Mouse (Mus musculus) macrophage (primary cell): Measurements from ENCODE around the gene Ifih1. TPM values are rescaled to one million over a fixed set of nuclear protein-coding genes. Genes with fewer than 3 reads are reported as not detected.

Experiments used
- H3K27ac ChIP-seq: fragments of 350-480 bp; formaldehyde crosslinking; 2 replicates; pipeline ENCODE4 v1.9.0; 2021
- H3K36me3 ChIP-seq: fragments of 350-480 bp; formaldehyde crosslinking; 2 replicates; pipeline ENCODE4 v1.9.0; 2021; ENCODE audit errors: inconsistent target
- H3K4me3 ChIP-seq: fragments of 350-480 bp; formaldehyde crosslinking; 2 replicates; pipeline ENCODE4 v1.9.0; 2021; ENCODE audit errors: inconsistent target
- H3K79me2 ChIP-seq: fragments of 350-480 bp; formaldehyde crosslinking; 2 replicates; pipeline ENCODE4 v1.9.0; 2021; ENCODE audit errors: inconsistent target
- WGBS: methylation state at CpG from one replicate; pipeline ENCODE4 v1.1.7; 2026; ENCODE audit warnings: inconsistent platforms; ENCODE audit not compliant: missing documents; 5-methylcytosine and 5-hydroxymethylcytosine counted together
- polyA plus RNA-seq: library from polyadenylated mRNA; stranded (reverse); fragments of 250-400 nt; gene quantifications from 3 replicates; pipeline ENCODE4 v1.2.4, GENCODE M21; 2018; ENCODE audit warnings: inconsistent platforms

Ifih1 gene
- polyA plus RNA-seq, 1 experiment from 2014 or later = 35.8 TPM

DNA sequence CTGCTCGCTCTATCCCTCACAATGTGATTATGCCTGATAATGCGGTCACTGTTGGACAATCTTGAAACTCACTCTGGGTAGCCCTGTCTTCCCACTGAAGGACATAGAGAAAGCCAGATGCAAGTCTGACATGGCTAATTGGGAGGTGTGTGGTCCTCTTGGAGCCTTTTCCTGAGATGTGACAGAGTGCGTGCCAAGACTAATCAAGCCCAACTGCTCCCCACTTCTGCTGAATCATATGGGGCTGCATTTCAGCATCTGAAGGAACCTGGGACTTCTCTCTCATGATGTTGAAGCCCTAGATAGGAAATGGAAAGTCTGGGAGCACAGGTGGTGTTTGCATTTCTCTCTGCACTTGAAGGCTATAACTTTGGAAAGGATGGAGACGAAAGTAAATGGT, 32.9 kb downstream of the Ifih1 start:
- Histone ChIP-seq H3K4me3 (no peak overlapping the region), H3K36me3 (peaks cover 97% of the 10 kb centered on the region), H3K79me2 (no peaks in the 10 kb centered on the region), H3K27ac (no peak overlapping the region)
- 94% methylated on average over 4 of the region's 4 CpGs for WGBS

DNA sequence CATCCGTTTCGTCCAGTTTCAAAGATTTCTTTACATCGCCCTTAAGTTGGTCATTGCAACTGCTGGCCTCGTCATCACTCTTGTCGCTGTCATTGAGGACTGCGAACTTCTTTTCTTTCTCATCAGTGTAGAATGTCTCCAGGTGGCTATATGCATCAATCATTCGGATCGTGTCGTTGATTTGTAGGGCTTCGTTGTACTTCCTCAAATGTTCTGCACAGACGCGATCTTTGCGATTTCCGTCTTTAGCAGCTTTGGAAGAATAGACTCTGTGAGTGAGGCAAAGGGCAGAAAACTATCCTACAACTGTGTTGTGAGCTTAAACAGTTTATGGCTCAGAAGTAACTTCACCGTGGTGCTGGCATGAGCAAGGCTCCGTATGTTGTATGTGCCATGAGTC, 39.9 kb downstream of the Ifih1 start:
- Histone ChIP-seq H3K4me3 (no peak overlapping the region), H3K79me2 (no peaks in the 10 kb centered on the region), H3K27ac (no peak overlapping the region), H3K36me3 (peaks cover 99% of the 10 kb centered on the region)
- 56% methylated on average over 16 of the region's 16 CpGs for WGBS

DNA sequence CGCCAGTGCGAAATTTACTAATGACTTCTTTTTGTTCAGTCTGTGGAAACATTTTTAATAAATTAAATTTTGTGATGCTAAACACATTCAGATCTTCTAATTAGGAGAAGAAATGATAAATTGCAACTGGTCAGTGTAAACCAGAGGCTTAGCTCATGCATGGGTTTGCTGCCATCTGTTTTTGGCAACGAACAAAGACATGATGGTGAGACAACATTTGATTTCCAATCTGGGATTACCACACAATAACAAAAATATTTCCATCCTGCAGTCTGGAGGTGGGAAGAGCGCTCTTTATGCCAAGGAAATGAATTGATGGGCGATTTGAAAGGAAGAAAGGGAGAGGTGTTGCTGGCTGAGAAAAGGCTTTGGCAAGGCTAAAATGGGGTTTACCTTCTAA, 42.5 kb downstream of the Ifih1 start:
- no peak overlapping the region for H3K27ac ChIP-seq
- H3K4me3 ChIP-seq = no peak overlapping the region
- 96% methylated on average over 5 of the region's 5 CpGs for whole genome bisulfite sequencing
- peaks cover 96% of the 10 kb centered on the region for H3K36me3 ChIP-seq
- no peaks in the 10 kb centered on the region for H3K79me2 ChIP-seq

DNA sequence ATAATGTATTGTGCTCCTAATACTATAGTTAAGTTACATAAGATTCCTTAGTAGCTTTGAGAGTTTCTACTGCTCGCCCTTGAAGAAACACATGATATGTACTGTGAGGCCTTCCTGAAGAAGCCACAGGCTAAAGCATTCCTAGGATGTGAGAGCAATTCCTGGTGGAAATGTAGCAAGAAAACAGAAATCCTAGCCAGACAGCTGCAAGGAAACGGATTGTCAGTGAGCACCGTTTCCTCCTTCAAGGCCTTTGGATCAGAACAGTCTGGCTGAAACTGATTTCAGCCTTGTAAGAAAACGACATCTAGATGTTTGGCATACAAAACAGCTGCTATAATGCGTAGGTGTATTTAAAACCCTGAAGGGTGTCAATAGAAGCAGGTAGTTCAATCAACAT, 49.5 kb downstream of the Ifih1 start:
- H3K4me3 ChIP-seq = no peak overlapping the region
- H3K79me2 ChIP-seq = no peaks in the 10 kb centered on the region
- 96% methylated on average over 5 of the region's 5 CpGs for WGBS

DNA sequence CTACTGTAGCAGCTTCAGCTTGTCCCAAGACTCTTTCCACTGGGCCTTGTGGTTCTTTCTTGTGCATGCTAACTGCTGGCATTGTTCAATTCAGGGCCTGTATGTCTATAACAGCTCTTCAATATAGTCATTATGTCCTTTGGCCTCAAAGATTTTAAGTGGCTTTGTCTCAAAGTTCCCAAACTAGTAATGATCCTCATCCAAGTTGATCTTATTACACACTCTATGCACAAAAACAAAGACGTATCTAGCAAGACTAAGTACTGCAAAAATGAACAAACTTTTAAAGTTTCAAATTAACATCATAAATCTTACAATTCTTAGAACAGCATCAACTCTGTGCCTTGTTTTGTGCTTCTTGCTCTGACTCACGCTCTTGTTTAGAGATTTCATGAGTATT, 51.6 kb downstream of the Ifih1 start:
- H3K79me2 ChIP-seq = no peaks in the 10 kb centered on the region
- peaks cover 47% of the 10 kb centered on the region for H3K36me3 ChIP-seq
- H3K4me3 ChIP-seq = no peak overlapping the region
- no peak overlapping the region for H3K27ac ChIP-seq
- 90% methylated on average over 2 of the region's 2 CpGs for WGBS

More for the DNA sequence above, 49.5 kb downstream of the Ifih1 start:
- Histone ChIP-seq H3K27ac (no peak overlapping the region), H3K36me3 (peaks cover 65% of the 10 kb centered on the region)

DNA sequence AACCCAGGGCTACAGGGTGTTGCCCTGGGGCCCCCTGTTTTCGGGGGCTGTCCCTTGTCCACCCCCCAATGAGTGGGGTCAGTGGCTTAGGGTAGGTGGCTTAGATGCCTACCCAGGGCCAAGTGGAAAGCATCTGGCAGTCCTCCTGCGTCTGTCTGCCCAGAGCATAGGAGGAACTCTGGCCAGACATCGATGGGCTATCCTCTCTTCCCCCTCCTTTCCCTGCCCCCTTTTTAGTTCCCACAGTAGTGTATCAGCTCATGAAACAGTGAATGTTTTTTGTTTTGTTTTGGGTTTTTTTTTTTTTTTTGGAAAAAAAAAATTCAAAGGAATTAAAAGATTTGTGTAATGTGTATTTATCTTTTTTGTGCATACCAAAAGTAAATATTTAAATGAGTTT, 54.5 kb downstream of the Ifih1 start:
- H3K4me3 ChIP-seq = no peak overlapping the region
- no peaks in the 10 kb centered on the region for H3K79me2 ChIP-seq
- no peak overlapping the region for H3K27ac ChIP-seq
- H3K36me3 ChIP-seq = peaks cover 18% of the 10 kb centered on the region; the same call in 1 of the 2 replicates
- WGBS = 92% methylated on average over 3 of the region's 3 CpGs

DNA sequence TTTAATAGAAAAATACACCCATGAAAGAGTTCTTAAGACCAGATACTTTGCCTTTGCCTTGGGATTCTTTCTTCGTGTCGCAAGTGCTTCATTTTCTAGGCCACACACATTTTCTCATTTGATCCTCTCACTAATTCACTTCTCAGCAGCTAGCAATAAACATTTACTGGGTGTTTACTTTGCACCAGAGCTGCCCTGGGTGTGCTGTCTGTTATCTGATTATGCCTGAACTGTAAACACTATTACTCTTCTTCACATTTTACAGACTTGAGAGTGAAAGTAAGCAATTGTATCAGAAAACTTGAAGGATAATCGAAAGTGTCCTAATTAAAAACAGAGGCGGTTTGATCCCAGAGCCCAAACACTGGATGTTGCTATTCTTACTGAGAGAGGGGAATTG, 56.7 kb downstream of the Ifih1 start:
- Histone ChIP-seq H3K36me3 (peaks cover 2% of the 10 kb centered on the region; the same call in 1 of the 2 replicates), H3K79me2 (no peaks in the 10 kb centered on the region), H3K27ac (no peak overlapping the region), H3K4me3 (no peak overlapping the region)
- 96% methylated on average over 4 of the region's 4 CpGs for WGBS

DNA sequence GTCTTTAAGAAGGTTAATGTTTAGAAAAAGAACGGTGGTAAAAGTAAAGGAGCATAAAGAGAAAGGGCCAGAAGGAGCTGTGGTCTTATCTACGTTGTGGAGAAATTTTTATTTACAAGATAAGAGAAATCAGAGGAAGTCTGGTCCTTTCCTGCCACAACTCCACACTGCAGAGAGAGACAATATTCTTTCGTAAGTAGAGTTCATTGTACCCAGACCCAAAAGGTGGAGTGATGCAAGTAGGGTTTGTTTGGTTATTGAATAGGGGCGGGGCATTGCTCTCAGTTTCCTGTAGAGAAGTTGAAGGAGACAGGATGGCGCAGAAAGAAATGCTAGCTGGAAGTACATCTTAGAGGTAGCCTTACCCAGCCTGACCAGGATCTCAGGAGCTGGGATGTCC, 60.3 kb downstream of the Ifih1 start:
- H3K4me3 ChIP-seq = no peak overlapping the region
- no peaks in the 10 kb centered on the region for H3K36me3 ChIP-seq
- no peak overlapping the region for H3K27ac ChIP-seq
- 46% methylated on average over 5 of the region's 5 CpGs for WGBS
- H3K79me2 ChIP-seq = no peaks in the 10 kb centered on the region

DNA sequence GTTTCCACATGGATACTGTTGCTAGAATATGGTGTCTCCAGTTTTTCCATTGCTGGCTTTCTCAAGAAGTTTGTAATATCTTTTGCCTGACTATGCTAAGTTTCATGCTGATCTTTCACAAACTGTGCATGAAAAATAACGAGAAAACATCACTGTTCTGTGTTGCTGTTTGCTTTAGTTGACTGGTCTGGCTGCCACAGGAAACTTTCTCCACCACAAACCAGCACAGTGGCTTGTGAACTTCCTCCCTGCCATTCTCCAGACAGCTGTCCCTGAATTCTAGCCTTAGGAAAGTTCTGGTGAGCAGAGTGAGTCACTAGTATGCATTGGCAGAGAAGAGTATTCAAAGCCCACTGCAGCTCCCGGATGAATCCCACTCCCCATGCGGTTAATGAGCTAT, 71.1 kb downstream of the Ifih1 start:
- Histone ChIP-seq H3K4me3 (no peak overlapping the region), H3K36me3 (no peaks in the 10 kb centered on the region)
- WGBS = 0% methylated on average over 3 of the region's 3 CpGs

DNA sequence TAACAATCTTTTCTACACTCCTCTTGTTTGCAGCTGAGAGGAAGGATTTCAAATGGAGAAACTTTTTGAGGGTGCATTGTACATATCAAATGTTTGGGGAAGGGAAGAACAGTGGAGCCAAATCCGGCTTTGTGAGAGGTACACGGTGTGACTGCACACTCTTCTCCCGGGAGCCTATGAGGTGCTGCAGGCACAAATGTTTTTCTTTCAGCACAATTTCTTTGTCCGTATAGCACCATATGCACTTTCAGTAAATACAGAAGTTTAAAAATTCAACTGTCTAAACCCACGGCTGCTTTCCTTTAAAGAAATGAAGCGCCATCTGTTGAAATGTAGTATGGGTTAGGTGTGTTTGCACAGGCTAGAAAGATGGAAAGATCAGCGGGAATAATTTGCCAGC, 71.8 kb downstream of the Ifih1 start:
- H3K27ac ChIP-seq = no peak overlapping the region; the same call in 1 of the 2 replicates
- H3K79me2 ChIP-seq = no peaks in the 10 kb centered on the region
- WGBS = 55% methylated on average over 6 of the region's 7 CpGs

More for the DNA sequence above, 71.1 kb downstream of the Ifih1 start:
- Histone ChIP-seq H3K27ac (no peak overlapping the region; the same call in 1 of the 2 replicates), H3K79me2 (no peaks in the 10 kb centered on the region)

DNA sequence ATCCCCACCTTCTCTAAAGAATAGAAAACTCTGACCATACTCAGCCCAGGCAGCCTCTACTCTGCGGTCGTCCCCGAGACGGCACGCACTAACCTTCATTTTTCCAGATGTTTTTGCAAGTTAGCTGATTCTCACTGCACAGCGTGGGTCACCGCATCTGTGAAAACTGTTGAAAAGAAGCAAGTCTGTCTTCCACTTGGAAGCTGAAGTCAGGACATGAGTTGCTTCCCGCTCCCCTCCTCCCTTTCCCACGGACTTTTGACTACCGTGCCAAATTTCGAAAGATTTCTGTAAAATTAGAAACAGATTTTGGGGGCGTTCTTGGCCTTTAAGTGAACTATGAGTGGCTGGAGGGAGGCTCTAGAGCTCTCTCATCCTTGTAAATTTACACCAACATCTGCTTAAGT, 72.3 kb downstream of the Ifih1 start, which contains the start of gene Fap:
Gene Fap (minus strand): TSS at position 323 of the 407 bp plus-strand sequence.
- no peaks in the 10 kb centered on the region for H3K79me2 ChIP-seq
- H3K4me3 ChIP-seq = no peak within 1 kb of the TSS
- H3K27ac ChIP-seq = no peak within 1 kb of the TSS; the same call in 1 of the 2 replicates
- WGBS = 55% methylated on average over 12 of the region's 12 CpGs
- no peaks in the 10 kb centered on the region for H3K36me3 ChIP-seq

More for the DNA sequence above, 71.8 kb downstream of the Ifih1 start:
- no peaks in the 10 kb centered on the region for H3K36me3 ChIP-seq
- no peak overlapping the region for H3K4me3 ChIP-seq

DNA sequence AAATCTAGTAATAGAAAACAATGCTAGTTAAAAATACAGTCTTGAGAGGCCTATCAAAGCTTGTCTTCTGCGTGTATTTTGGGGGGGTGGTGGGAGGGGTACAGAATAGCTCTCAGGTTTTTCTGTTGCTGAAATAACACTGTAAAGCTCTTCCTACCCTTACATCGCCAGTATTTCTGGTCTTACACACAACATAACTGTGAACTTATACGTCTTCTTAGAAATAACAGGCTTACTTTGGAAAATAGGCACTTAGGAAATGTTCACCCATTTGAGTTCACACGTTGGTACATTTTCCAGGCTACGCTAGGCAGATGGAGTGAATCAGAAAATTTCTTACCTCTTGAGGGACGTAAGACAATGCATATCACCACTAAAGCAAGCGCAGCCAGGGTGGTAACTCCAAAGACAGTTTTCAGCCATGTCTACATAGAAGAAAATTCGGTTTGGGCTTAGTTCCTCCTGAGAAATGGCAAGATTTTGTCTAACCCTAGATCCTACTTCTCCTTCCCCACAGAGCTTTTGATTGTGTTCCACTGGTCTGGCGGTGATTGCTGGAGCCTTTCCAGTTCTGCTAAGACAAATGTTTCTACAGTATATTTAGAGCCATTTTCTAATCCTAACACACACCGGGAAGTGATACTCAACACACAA, 72.8 kb downstream of the Ifih1 start:
- no peak overlapping the region for H3K27ac ChIP-seq
- 66% methylated on average over 10 of the region's 10 CpGs for WGBS
- no peak overlapping the region for H3K4me3 ChIP-seq
- H3K36me3 ChIP-seq = no peaks in the 10 kb centered on the region
- no peaks in the 10 kb centered on the region for H3K79me2 ChIP-seq

DNA sequence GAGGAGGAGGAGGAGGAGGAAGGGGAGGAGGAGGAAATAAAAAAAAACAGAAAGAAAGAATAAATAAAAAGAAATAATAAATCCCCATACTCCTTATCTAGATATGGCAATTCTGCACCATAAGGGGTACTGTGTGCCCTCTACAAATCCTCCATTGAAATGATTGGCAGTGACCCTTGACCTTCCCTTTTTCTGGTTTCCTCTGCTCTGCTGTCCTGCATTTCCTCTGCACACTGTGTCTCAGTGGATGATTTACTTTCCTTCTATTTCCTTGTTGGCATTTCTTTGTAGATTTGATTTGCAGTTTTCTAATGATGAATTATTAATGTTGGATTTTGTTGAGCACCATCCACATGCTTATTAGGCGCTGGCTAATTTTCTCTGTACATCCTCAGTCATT, 81.4 kb downstream of the Ifih1 start:
- no peak overlapping the region for H3K4me3 ChIP-seq
- no peaks in the 10 kb centered on the region for H3K36me3 ChIP-seq
- H3K79me2 ChIP-seq = no peaks in the 10 kb centered on the region
- 73% methylated on average over 1 of the region's 1 CpGs for WGBS
- no peak overlapping the region for H3K27ac ChIP-seq

DNA sequence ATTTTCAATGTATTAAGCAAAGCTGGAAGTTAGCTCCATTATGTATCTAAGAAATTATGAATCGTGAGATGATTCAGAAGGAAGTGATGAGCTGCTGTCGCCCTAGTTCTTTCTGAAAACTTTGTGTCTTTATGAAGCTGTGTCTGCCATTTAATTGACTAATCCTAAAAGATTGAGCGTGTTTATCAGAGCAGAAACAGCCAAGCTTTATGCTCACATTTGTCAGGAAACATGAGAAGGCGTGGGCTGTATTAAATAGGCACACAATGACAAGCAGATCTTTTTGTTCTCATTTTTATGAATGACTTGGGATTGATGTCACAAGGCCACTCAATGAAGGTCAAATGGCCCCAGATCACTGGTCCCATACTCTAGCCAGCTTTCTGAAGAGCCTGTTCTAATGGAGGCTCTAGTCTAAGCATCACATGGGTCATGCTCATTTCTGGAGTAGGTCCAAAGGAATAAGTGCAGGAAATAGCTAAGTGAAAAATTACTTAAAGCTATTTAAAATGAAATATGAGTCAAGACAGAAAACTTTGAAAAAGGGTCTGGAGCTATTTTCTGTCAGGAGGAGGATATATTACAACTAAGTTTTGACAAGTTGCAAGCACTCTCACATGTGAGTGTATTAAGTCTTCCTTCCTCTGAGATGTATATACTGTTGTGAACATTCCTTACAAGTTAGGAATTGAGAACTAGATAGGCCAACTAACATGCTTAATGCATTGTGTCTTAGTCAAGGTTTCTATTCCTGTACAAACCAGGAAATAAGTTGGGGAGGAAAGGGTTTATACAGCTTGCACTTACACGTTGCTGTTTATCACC, 83.2 kb downstream of the Ifih1 start:
- Histone ChIP-seq H3K27ac (no peak overlapping the region), H3K79me2 (no peaks in the 10 kb centered on the region), H3K36me3 (no peaks in the 10 kb centered on the region), H3K4me3 (no peak overlapping the region)
- 73% methylated on average over 5 of the region's 5 CpGs for WGBS

DNA sequence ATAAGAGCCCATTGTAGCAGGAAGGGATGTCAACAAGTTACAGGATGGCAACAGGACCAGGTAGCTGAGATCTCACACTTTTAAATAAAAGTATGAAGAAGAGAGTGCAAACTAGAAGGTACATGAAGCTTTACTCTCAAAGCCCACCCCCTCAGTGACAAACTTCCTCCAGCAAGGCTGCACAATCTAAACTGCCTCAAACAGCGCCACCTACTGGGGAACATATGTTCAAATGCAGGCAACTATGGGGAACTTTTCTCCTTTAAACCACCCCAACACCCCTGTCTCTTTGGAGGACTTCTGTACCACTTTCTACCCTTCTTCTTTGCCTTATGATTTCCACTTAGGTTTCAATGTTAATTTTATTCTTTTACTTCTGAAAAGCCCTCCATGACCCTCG, 88.6 kb downstream of the Ifih1 start:
- Histone ChIP-seq H3K4me3 (no peak overlapping the region), H3K79me2 (no peaks in the 10 kb centered on the region), H3K36me3 (no peaks in the 10 kb centered on the region), H3K27ac (no peak overlapping the region)
- 100% methylated on average over 2 of the region's 2 CpGs for WGBS
